Mouse (Mus musculus) lung, embryonic 15.5 days (tissue): ENCODE measurements around the gene Rrp1. TPM values are rescaled to one million over a fixed set of nuclear protein-coding genes. Genes with fewer than 3 reads are reported as not detected.
"Not testable (repeated sequence)": the region's sequence is repeated elsewhere in the genome, so short reads cannot be mapped to it uniquely, and the experiment has no call there.

Experiments
- ATAC-seq: fragments of 200-750 bp; cut with Nextera tagmentation; 2 replicates; pipeline ENCODE4 v1.8.0; 2017; ENCODE audit warnings: moderate number of reproducible peaks, borderline replicate concordance; ENCODE audit not compliant: low FRiP score, low TSS enrichment; ENCODE audit errors: extremely low read depth
- H3K27ac ChIP-seq: fragments of 300-500 bp; sonication (generic); 2 replicates; pipeline ENCODE4 v1.5.1; 2015; ENCODE audit warnings: moderate library complexity, mild to moderate bottlenecking, inconsistent platforms
- H3K27me3 ChIP-seq: fragments of 300-500 bp; sonication (generic); 2 replicates; pipeline ENCODE4 v1.6.1; 2015; ENCODE audit warnings: inconsistent platforms
- H3K36me3 ChIP-seq: fragments of 300-500 bp; sonication (generic); 2 replicates; pipeline ENCODE4 v1.6.1; 2015; ENCODE audit warnings: inconsistent platforms
- H3K4me1 ChIP-seq: fragments of 300-500 bp; sonication (generic); 2 replicates; pipeline ENCODE4 v1.6.1; 2015; ENCODE audit warnings: inconsistent platforms
- H3K4me2 ChIP-seq: fragments of 300-500 bp; sonication (generic); 2 replicates; pipeline ENCODE4 v1.6.1; 2015; ENCODE audit warnings: inconsistent platforms, mild to moderate bottlenecking, moderate library complexity
- H3K4me3 ChIP-seq: fragments of 300-500 bp; sonication (generic); 2 replicates; pipeline ENCODE4 v1.5.1; 2015; ENCODE audit warnings: mild to moderate bottlenecking, inconsistent platforms
- H3K9ac ChIP-seq: fragments of 300-500 bp; sonication (generic); 2 replicates; pipeline ENCODE4 v1.6.1; 2015; ENCODE audit warnings: inconsistent platforms
- H3K9me3 ChIP-seq: fragments of 300-500 bp; sonication (generic); 2 replicates; pipeline ENCODE4 v1.6.1; 2016; ENCODE audit warnings: inconsistent platforms
- WGBS: fragments of 180-500 bp; shearing (Covaris S2); methylation state at CpG from one replicate; pipeline ENCODE4 v1.1.7; 2015; 5-methylcytosine and 5-hydroxymethylcytosine counted together
- polyA plus RNA-seq: library from polyadenylated mRNA; unstranded; fragments of >200 nt; fragmentation: Nextera tagmentation; extraction: Ambion mirVana; gene quantifications from 2 replicates; pipeline ENCODE4 v1.2.1, GENCODE M21; 2015

Gene Rrp1
- polyA plus RNA-seq, 1 experiment from 2014 or later = 284 TPM

- Histone ChIP-seq H3K9me3 (no peaks in the 10 kb centered on the region), H3K27me3 (no peaks in the 10 kb centered on the region), H3K4me2 (no peak overlapping the region), H3K4me3 (no peak overlapping the region), H3K4me1 (peaks cover 6% of the 10 kb centered on the region), H3K36me3 (no peaks in the 10 kb centered on the region), H3K9ac (no peak overlapping the region), H3K27ac (no peak overlapping the region)
- 83% methylated on average over 2 of the region's 2 CpGs for WGBS
- ATAC-seq = no peak
Measured at GRCm38 (mm10) chr10:78420929-78421328, 8.1 kb upstream of the Rrp1 start.

DNA sequence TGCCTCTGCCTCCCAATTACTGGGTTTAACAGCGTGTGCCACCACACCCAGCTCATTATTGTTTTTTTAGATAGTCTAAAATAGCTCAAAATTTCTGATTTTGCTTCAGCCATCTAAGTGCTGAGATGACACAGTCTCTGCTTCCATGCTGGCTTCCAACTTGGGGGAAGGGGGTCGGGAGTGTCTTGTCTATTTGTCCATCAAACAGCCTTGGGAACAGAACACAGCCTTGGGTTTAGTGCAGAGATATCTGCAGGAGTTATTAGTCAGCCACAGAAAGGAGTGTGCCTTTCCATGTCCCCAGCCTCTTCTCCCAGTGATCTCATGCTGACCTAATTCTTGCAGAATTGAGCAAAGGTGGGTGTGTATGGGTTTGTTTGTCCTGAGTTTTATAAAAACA lies 5.9 kb upstream of the Rrp1 start:
- Histone ChIP-seq H3K9ac (no peak overlapping the region), H3K4me1 (no peaks in the 10 kb centered on the region), H3K36me3 (no peaks in the 10 kb centered on the region), H3K9me3 (no peaks in the 10 kb centered on the region), H3K4me3 (no peak overlapping the region), H3K27ac (no peak overlapping the region), H3K4me2 (no peak overlapping the region), H3K27me3 (no peaks in the 10 kb centered on the region)
- no peak for ATAC-seq
- 78% methylated on average over 2 of the region's 2 CpGs for WGBS

GRCm38 (mm10) chr10:78417888-78418287 lies 5.0 kb upstream of the Rrp1 start:
- 58% methylated on average over 5 of the region's 5 CpGs for WGBS
- Histone ChIP-seq H3K4me3 (no peak overlapping the region), H3K27ac (no peak overlapping the region), H3K27me3 (no peaks in the 10 kb centered on the region), H3K36me3 (no peaks in the 10 kb centered on the region), H3K4me1 (peaks cover 5% of the 10 kb centered on the region; the same call in 1 of the 2 replicates), H3K9ac (no peak overlapping the region), H3K4me2 (no peak overlapping the region), H3K9me3 (no peaks in the 10 kb centered on the region)
- ATAC-seq = no peak

DNA sequence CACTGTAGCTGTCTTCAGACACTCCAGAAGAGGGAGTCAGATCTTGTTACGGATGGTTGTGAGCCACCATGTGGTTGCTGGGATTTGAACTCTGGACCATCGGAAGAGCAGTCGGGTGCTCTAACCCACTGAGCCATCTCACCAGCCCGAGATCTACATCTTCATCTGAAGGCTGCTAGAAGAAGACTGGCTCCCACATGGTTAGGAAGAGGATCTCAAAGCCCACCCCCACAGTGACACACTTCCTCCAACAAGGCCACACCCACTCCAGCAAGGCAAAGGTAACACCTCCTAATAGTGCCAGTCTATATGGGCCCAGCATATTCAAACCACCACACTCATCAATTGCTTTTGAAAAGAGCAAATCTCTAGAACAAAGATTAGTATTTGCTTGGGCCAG lies 2.1 kb upstream of the Rrp1 start:
- Histone ChIP-seq H3K36me3 (peaks cover 11% of the 10 kb centered on the region), H3K4me1 (peaks cover 18% of the 10 kb centered on the region)
- WGBS = 93% methylated on average over 3 of the region's 4 CpGs
- H3K9ac ChIP-seq, H3K4me3 ChIP-seq, H3K27ac ChIP-seq, H3K4me2 ChIP-seq, H3K27me3 ChIP-seq, H3K9me3 ChIP-seq, ATAC-seq: not testable (repeated sequence)

GRCm38 (mm10) chr10:78413152-78413520 lies 293 bp upstream of the Rrp1 start:
- Histone ChIP-seq H3K36me3 (peaks cover 29% of the 10 kb centered on the region), H3K4me1 (peaks cover 18% of the 10 kb centered on the region), H3K27me3 (no peaks in the 10 kb centered on the region), H3K4me2 (peak overlapping the region; percentile 86), H3K9me3 (no peaks in the 10 kb centered on the region), H3K9ac (peak overlapping the region; percentile 84; the same call in 1 of the 2 replicates), H3K4me3 (peak overlapping the region; percentile 97), H3K27ac (no peak overlapping the region)
- no peak for ATAC-seq
- 40% methylated on average over 7 of the region's 7 CpGs for WGBS

DNA sequence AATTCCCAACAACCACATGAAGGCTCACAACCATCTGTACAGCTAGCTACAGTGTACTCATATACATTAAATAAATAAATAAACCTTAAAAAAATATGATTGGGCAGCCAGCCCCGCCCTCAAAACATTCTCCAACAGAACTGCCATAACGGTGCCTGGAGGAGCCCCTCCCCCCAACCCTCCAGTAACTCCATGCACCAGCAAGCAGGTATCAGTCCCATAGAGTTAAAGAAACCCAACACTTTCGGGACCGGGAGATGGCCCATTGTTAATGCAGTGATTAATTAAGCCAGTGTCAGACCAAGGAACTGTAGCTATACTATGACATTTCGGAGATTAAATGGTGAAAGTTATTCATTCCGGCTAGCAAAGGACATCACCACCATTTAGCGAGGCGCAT lies 992 bp downstream of the Rrp1 start:
- 12% methylated on average over 8 of the region's 8 CpGs for WGBS
- H3K4me3 ChIP-seq = peak overlapping the region; percentile 97
- no peaks in the 10 kb centered on the region for H3K9me3 ChIP-seq
- peak overlapping the region; percentile 84 for H3K9ac ChIP-seq
- peak overlapping the region; percentile 86 for H3K4me2 ChIP-seq
- peaks cover 18% of the 10 kb centered on the region for H3K4me1 ChIP-seq
- no peak for ATAC-seq
- peak overlapping the region; percentile 88; the same call in 1 of the 2 replicates for H3K27ac ChIP-seq
- peaks cover 40% of the 10 kb centered on the region for H3K36me3 ChIP-seq
- no peaks in the 10 kb centered on the region for H3K27me3 ChIP-seq

DNA sequence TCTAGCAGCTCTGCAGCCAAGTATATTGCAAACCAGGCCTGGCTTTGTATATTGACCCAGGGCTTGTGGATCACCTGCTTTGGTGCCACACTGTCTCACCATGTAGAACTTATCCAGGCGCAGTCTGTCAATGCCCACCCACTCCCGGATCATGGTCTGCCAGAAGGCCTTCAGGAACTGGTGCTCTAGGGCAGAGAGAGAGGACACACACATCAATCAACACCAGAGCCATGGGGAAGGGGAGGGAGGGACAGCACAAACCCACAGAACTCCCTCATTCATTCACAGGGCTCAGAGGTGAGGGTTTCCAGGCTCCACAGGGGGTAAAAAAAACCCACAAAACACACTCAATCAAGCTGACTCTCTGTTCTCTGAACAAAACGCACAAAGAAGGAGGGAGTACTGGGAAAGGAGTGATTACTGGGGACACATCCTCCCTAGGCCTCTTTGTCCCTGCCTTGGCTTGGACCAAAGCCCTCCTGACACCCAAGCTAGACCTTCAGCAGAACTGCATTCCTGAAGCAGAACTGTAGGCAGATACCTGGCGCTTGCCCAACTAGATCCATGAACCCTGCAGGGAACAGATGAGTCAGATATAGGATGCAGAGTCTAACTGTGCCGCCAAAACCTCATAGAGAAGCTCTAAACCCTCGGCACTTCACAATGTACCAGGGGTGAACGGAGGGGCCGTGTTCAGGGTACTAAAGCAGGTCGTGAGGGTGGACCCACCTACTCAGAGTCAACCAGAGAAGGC lies 3.6 kb downstream of the Rrp1 start:
- H3K36me3 ChIP-seq = peaks cover 63% of the 10 kb centered on the region
- no peak for ATAC-seq
- H3K4me1 ChIP-seq = peaks cover 18% of the 10 kb centered on the region
- 79% methylated on average over 9 of the region's 9 CpGs for WGBS
- no peak overlapping the region for H3K4me2 ChIP-seq
- H3K9me3 ChIP-seq = no peaks in the 10 kb centered on the region
- no peak overlapping the region for H3K27ac ChIP-seq
- no peaks in the 10 kb centered on the region for H3K27me3 ChIP-seq
- H3K4me3 ChIP-seq = no peak overlapping the region
- no peak overlapping the region for H3K9ac ChIP-seq

GRCm38 (mm10) chr10:78407132-78407531 lies 5.7 kb downstream of the Rrp1 start:
- Histone ChIP-seq H3K36me3 (peaks cover 84% of the 10 kb centered on the region), H3K9me3 (no peaks in the 10 kb centered on the region), H3K27me3 (no peaks in the 10 kb centered on the region), H3K4me2 (no peak overlapping the region), H3K27ac (no peak overlapping the region), H3K4me1 (peaks cover 12% of the 10 kb centered on the region), H3K4me3 (no peak overlapping the region), H3K9ac (no peak overlapping the region)
- 94% methylated on average over 4 of the region's 4 CpGs for WGBS
- ATAC-seq = no peak

DNA sequence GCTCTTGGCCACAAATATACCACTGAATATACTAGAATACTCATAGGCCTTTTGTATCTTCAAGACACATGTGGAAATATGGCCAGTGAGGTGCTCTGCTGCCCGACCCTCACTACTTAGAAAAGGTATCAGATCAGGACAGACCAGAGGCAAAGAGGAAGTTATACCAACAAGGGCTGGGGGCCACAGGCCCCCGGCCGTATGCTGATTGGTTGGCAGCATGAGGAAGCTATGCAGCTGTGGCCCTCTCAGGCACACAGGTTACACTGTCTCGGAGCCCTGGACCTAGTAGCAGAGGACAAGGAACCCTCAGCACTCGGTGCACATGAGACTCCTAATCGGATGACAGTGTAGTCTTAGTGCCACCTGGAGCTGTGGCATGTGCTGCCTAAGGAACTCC lies 6.7 kb downstream of the Rrp1 start:
- Histone ChIP-seq H3K4me1 (peaks cover 3% of the 10 kb centered on the region; the same call in 1 of the 2 replicates), H3K4me2 (no peak overlapping the region)
- 90% methylated on average over 6 of the region's 6 CpGs for WGBS

DNA sequence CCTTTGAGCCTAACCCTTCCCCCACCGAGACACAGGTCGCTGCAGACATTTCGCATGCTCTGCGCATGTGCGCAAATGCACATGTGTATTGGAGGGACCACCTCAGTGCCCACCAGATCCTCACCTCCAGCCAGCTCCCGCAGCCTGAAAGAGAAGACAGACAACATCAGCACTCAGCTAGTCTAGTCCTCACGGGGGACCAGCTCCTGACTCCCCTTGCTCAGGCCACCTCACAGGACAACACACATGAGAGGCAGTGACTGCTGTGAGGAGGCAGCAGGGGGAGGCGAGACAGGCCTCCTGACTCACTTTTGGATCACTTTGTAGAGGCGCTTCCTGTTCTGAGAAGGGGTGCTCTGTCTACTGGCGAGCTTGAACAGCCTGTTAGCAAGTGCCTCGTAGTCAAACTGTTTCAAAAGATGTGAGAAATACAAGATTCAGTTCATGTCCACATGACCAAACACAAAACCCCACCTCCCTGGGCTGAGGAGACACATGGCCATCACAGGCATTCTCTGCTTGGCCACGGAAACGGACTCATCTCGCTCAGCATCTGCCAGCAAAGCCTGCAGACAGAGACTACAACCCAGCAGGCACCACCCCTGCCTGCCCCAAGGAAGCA lies 10.4 kb downstream of the Rrp1 start:
- WGBS = 89% methylated on average over 14 of the region's 14 CpGs
- Histone ChIP-seq H3K9ac (no peak overlapping the region), H3K4me1 (no peaks in the 10 kb centered on the region), H3K9me3 (no peaks in the 10 kb centered on the region), H3K27me3 (no peaks in the 10 kb centered on the region), H3K27ac (no peak overlapping the region), H3K36me3 (peaks cover 68% of the 10 kb centered on the region), H3K4me3 (no peak overlapping the region), H3K4me2 (no peak overlapping the region)
- ATAC-seq = no peak

More for the DNA sequence above, 6.7 kb downstream of the Rrp1 start:
- H3K9me3 ChIP-seq = no peaks in the 10 kb centered on the region
- H3K27me3 ChIP-seq = no peaks in the 10 kb centered on the region
- H3K9ac ChIP-seq = no peak overlapping the region
- ATAC-seq = no peak
- no peak overlapping the region for H3K27ac ChIP-seq
- H3K4me3 ChIP-seq = no peak overlapping the region
- H3K36me3 ChIP-seq = peaks cover 94% of the 10 kb centered on the region

- no peak for ATAC-seq
- H3K4me1 ChIP-seq = peaks cover 4% of the 10 kb centered on the region; the same call in 1 of the 2 replicates
- H3K27ac ChIP-seq = no peak overlapping the region
- H3K4me3 ChIP-seq = no peak overlapping the region
- no peak overlapping the region for H3K9ac ChIP-seq
- H3K4me2 ChIP-seq = no peak overlapping the region
- peaks cover 55% of the 10 kb centered on the region for H3K36me3 ChIP-seq
- WGBS = 82% methylated on average over 2 of the region's 2 CpGs
- H3K27me3 ChIP-seq = no peaks in the 10 kb centered on the region
- H3K9me3 ChIP-seq = no peaks in the 10 kb centered on the region
Measured at GRCm38 (mm10) chr10:78401127-78401526, 11.7 kb downstream of the Rrp1 start.

DNA sequence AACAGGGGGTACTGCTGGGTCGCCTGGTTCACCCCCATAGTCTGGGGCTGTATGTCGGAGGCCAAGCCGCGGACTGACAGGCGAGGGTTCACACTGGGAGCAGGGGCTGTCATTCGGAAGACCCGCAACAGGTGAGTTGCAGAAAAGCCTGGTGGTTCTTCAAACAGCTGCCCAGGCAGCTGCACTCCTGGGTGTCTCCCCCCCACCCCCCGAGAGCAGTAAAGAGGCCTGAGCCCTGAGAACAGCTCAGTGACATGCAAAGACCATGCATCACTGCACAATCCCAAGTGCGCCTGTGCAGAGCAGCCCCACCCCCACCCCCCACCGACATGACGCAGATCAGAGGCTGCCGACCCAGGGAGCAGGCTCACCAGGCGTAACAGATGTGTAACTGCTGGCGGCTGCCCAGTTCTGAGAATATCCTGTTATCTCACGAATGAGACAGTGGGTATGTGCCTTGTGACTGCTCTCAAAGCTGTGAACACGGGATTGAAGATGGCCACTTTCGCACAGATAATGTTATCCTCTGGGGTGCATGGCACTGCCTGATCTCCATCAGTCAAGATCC lies 13.7 kb downstream of the Rrp1 start:
- ATAC-seq = no peak
- Histone ChIP-seq H3K27me3 (no peaks in the 10 kb centered on the region), H3K4me2 (no peak overlapping the region), H3K4me1 (peaks cover 8% of the 10 kb centered on the region; the same call in 1 of the 2 replicates), H3K36me3 (peaks cover 38% of the 10 kb centered on the region), H3K4me3 (no peak overlapping the region), H3K9me3 (no peaks in the 10 kb centered on the region), H3K9ac (no peak overlapping the region), H3K27ac (no peak overlapping the region)
- 42% methylated on average over 17 of the region's 17 CpGs for WGBS
